Mouse (Mus musculus) lung, postnatal 25 days (tissue): ENCODE data around the gene Tmem236.

Experiments used
- DNase-seq: peaks from one replicate; pipeline ENCODE4 v3.0.0; 2022; ENCODE audit warnings: low spot score

The Tmem236 gene

GRCm38 (mm10) chr2:14174334-14174733, at the start of gene Tmem236:
Gene Tmem236, plus strand, starts transcription at chr2:14174523.
- DNase-seq = no peak

- no peak for DNase-seq
These were observed 47.9 kb upstream of the Tmem236 start for GRCm38 (mm10) chr2:14126387-14126786.

DNA sequence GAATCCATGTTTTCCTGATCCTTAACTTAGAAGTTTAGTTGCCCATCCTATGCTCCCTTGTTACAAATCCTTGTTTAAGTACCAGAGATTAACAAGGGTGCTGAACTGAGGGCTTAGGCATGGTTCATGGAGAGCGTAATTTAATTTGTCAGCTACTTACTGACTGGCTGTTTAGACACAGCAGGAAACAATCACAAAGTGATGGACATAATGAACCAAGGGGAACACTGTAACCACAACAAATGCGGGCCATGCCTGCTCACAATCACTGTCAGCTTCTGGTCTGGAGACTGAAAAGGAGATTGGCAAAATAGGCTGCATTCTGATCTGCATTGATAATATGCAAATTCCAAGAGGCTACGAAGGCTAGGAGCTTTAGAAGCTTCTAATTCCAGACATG, 46.7 kb upstream of the Tmem236 start:
- DNase-seq = no peak

- DNase-seq = peak; percentile 18
These were observed 43.5 kb upstream of the Tmem236 start for GRCm38 (mm10) chr2:14130641-14131339.

DNA sequence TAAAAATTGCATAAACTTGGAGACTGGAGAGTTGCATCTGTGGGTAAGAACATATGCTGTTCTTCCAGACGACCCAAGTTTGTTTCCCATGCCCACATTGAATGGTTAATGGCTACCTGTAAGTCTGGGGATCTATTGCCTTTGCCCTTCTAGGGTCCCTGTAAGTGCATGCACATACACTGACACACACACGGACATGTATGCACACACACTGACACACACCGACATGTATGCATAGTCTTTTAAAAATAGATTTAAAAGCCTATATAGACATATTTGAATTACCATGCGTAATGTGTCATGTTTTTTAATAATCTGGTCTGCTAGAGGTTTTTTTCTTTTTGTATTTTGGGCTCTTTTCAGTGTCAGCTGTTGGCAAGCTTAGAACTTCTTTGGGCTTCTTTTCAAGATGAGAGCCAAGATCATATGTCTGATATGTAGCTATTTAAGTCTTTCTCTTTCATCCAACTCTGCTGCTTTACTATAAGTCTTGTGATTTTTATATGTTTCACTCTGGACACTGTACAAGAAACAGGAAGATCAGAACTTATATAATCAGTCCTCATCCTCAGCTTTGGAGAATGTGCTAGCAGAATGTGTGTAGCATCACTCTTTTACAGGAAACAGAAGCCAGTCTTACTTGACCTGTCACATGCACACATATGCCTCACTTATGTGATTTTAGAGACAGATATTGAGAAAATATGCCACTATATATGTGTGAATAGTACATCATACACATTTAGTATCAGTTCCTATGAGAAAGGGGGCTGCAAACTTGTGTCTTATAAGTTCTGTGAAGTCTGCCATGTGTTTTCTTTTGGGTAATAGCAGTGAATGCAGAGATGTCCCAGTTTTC, 41.6 kb upstream of the Tmem236 start:
- DNase-seq = no peak

GRCm38 (mm10) chr2:14136906-14137305, 37.4 kb upstream of the Tmem236 start:
- DNase-seq = no peak

- DNase-seq = no peak
These were observed 34.7 kb upstream of the Tmem236 start for GRCm38 (mm10) chr2:14139590-14139989.

- no peak for DNase-seq
These were observed 34.3 kb upstream of the Tmem236 start for GRCm38 (mm10) chr2:14140044-14140443.

DNA sequence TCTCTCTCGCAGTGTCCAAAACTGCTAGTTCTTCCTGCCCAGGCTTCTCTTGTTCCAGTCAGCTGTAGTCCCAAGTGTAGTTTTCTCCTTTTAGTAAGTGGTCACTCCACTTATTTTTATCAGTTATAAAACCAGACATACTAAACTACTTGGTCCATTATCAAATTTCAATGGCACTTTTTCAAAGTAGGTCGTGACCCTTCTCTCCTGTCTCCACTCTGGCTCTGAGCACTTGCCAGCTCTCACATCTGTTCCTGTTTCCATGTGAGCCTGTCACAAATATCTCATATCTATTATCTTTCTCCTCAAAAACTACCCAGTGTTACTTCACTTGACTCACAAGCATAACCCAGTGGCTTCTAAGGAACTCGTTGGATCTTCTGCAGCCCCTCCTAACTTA, 29.0 kb upstream of the Tmem236 start:
- DNase-seq = no peak

DNA sequence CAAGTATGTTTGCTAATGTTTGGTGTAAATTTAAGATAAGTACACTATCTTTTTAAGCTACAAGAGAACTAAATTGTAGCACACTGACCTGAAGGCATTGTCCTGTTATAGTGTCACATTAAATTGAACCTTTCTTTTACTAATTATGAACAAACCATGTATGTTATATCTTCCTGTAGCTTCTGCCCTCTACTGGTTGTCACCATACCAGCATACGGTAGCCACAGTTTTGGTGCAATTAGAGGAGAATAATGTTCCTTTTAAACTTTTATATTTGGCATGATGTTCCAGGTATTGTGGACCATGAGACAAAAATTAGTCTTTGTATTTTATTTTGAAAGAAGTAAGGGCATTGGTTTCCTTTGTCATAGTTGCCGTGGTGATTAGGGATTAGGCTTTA, 27.4 kb upstream of the Tmem236 start:
- no peak for DNase-seq

GRCm38 (mm10) chr2:14150829-14151228, 23.5 kb upstream of the Tmem236 start:
- no peak for DNase-seq

DNA sequence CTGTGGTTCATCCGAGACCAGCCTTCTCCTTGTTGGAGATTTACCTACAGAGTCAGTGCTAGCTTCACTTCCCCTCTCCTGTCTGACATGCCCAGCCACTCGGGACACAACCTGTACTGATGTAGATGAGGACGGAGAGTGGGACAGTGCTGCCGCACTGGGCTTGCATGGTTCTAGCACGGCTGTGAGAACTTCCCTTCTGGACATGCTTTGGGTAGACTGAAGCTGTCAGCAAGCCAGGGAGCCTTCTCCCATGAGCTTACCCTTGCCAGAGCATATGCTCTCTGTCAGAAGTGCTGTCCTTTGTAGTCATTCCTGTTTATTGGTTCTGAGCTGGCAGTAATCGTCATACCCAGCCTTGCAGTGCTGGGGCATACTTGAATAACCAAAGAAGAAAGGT, 22.5 kb upstream of the Tmem236 start:
- DNase-seq = no peak

- DNase-seq = no peak
These were observed 15.3 kb upstream of the Tmem236 start for GRCm38 (mm10) chr2:14159047-14159446.

- no peak for DNase-seq
These were observed 14.6 kb upstream of the Tmem236 start for GRCm38 (mm10) chr2:14159756-14160155.

- no peak for DNase-seq
These were observed 9.8 kb upstream of the Tmem236 start for GRCm38 (mm10) chr2:14164459-14165030.

DNA sequence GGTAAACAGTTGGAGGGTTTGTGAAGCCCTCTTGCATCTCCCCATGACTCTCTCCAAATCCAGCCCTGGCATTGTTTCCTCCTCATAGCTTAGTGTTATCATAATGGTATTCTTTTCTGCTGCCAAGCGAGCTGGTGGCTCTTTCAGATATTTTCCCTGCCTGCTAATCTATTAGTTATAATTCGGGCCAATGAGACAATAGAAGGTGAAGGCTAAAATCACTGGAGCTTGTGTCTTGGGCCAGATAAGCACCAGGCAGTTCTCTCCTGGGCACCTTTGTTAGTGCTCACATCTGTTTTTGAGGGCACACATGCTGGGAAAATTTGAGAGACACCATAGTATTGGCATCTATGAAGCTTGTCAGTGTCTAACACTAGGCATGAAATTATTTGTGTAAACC, 9.3 kb upstream of the Tmem236 start:
- no peak for DNase-seq

DNA sequence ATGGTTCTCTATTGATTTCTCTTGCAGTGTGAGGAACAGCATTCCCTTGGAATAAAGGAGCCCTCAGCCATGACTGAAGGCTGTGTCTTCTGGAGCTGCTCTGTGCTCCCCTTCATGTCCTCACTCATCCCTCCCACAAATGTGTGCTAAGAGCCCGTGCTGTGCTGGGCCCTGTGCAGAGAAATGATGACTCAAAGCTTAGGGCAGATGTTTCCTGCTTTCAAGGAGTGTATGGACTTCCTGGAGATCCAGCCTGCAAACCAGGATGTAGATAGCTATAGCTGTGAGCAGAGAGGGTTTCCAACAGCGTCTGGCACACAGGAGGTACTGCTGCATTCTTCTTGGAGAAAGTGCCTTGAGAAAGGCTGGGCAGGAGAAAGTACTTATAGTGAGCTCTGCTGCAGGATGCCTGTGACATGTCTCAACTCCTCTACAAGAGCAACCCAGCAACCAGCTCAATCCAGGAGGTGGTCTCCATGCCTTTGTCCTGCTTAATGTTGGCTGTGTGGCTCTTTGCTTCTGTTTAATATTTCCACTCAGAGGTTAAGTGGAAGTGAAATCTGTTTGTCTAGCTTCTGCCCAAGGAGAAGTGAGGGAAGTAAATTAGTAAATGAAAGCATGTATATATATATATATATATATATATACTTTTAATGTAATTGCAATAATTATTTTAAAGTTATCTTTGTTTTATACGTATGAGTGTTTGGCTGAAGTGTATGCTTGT, 8.5 kb upstream of the Tmem236 start:
- peak; percentile 18 for DNase-seq

DNA sequence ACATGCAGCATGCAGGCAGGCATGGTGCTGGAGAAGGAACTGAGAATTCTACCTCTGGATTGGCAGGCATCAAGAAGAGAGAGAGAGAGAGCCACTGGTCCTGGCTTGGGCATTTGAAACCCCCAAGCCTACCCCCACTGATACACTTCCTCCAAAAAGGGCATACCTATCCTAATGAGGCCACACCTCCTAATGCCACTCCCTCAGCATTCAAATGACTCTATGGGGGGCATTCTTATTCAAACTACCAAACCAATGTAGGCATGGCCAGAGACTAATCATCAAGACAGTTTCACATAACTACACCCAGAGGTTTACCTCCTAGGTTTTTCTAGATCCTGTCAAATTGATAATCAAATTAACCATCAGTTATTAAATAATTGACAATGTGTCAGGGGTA, 6.6 kb upstream of the Tmem236 start:
- no peak for DNase-seq

DNA sequence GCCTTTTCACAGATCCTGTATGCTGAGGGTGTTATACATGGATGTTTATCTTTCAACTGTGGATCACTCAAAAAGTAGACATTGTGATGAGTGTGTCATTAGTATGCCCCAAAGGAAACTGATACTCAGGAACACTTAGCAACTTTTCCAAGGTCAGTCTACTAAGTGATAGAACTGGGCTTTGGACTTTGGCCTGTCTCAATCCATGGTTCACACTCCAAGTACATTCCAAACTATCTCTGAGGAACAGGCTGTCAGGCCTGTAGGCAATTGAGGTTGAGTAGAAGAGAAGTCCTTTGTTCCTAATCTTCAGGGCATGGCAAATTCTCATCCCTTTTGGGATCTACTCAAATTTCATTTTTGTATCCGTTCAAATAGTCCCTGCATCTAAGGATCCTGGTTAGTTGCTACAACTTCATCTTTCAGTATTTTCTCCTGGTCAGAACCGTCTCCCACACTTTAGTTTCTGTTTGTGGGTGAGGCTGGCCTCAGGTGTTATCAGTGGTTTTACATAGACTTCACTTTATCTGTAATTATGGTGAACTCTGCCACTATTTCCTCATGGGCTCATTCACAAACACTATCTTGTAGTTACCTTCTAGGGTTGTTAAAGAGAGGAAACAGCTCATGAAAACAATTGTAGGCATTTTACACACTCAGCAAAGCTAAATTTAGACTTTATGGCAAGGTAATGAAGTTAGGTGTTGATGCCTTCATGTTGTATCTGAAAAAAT, 2.3 kb downstream of the Tmem236 start:
- DNase-seq = no peak

DNA sequence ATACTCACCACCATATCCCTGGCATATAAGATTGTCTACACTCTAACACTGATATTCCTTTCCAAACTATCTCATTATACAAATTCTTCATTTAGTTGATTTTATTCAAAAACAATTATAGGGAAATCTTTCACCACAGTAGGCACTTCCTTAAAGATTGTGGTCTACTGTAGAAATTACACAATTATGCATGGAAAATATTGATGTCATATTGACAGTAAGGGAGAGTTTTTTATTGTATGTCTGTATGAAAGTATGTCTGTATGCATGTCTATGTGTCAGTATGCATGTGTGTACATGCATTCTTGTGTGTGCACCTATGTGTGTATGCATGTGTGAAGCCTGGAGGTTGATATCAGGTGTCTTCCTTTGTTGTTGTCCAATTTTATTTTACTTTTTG, 10.1 kb downstream of the Tmem236 start:
- no peak for DNase-seq

DNA sequence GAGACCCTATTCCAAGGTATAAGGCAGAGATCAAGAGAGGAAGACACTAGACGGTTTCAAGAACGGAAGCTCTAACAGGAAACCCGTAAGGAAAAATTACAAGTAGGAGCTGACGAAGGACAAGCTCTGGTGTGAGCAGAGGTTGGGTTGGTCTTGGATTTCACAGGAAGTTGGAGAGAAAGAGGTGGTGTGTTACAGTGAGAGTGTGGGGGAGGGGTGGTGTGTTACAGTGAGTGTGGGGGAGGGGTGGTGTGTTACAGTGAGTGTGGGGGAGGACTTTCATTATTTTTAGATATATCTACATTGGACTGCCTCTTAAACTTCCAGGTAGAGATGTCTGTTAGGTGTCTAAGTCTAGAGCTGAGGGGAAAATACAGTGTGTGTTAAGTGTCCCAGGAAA, 16.4 kb downstream of the Tmem236 start:
- DNase-seq = no peak

GRCm38 (mm10) chr2:14191601-14192000, 17.3 kb downstream of the Tmem236 start:
- no peak for DNase-seq
